Mouse (Mus musculus): ENCODE measurements around the gene Prkn.

GRCm38 (mm10) chr17:11550562-11550961 is 710.4 kb downstream of the Prkn start:
- TF ChIP-seq FLI1 (IDR thresholded peaks at IDR 0.05; ENCODE audit: low read length) (no peak), GATA1 (IDR thresholded peaks at IDR 0.05; ENCODE audit: borderline replicate concordance, low read length) (no peak)
